Mouse (Mus musculus): ENCODE data around the gene Ap1s3.

- no peak for TF ChIP-seq POLR2A (IDR thresholded peaks at IDR 0.05; ENCODE audit: borderline replicate concordance, insufficient read depth, low read length)
- TF ChIP-seq CTCF (IDR thresholded peaks at IDR 0.05; ENCODE audit: borderline replicate concordance, insufficient read depth, low read depth, low read length), result no peak
Observed at GRCm38 (mm10) chr1:79696933-79697332, 25.2 kb upstream of the Ap1s3 start.
